Mouse (Mus musculus) intestine, embryonic 14.5 days (tissue): Measurements from ENCODE around the gene Lrrc71. TPM values are rescaled to one million over a fixed set of nuclear protein-coding genes. Genes with fewer than 3 reads are reported as not detected.
A peak's percentile ranks its signal among the peaks of the same experiment; 100 is the strongest.

Experiments used
- ATAC-seq: fragments of 200-750 bp; cut with Nextera tagmentation; replicated peaks from 2 replicates; pipeline ENCODE4 v1.8.0; 2017; ENCODE audit warnings: low read depth, moderate number of reproducible peaks, moderate TSS enrichment, moderate library complexity; ENCODE audit not compliant: low FRiP score, low TSS enrichment
- DNase-seq: peaks from one replicate; pipeline ENCODE4 v3.0.0-alpha.2; 2018; ENCODE audit warnings: low spot score
- H3K27ac ChIP-seq: fragments of 300-500 bp; sonication (generic); 2 replicates; pipeline ENCODE4 v1.5.1; 2014; ENCODE audit warnings: low read depth, mild to moderate bottlenecking, control low read depth
- H3K27me3 ChIP-seq: fragments of 300-500 bp; sonication (generic); replicated peaks from 2 replicates; pipeline ENCODE4 v1.6.1; 2014; ENCODE audit warnings: low read length, control low read depth; ENCODE audit not compliant: control insufficient read depth, insufficient read depth
- H3K36me3 ChIP-seq: fragments of 300-500 bp; sonication (generic); 2 replicates; pipeline ENCODE4 v1.6.1; 2014; ENCODE audit warnings: low read length, control low read depth; ENCODE audit not compliant: control insufficient read depth, insufficient read depth
- H3K4me1 ChIP-seq: fragments of 300-500 bp; sonication (generic); replicated peaks from 2 replicates; pipeline ENCODE4 v1.6.1; 2014; ENCODE audit warnings: low read length, control low read depth, mixed read lengths; ENCODE audit not compliant: control insufficient read depth, insufficient read depth
- H3K4me2 ChIP-seq: fragments of 300-500 bp; sonication (generic); 2 replicates; pipeline ENCODE4 v1.6.1; 2014; ENCODE audit warnings: low read length
- H3K4me3 ChIP-seq: fragments of 300-500 bp; sonication (generic); 2 replicates; pipeline ENCODE4 v1.5.1; 2014; ENCODE audit warnings: low read depth, low read length, control low read depth, mixed read lengths
- H3K9ac ChIP-seq: fragments of 300-500 bp; sonication (generic); 2 replicates; pipeline ENCODE4 v1.6.1; 2014; ENCODE audit warnings: mild to moderate bottlenecking, low read length
- H3K9me3 ChIP-seq: fragments of 300-500 bp; sonication (generic); 2 replicates; pipeline ENCODE4 v1.6.1; 2016; ENCODE audit warnings: low read length, control low read depth; ENCODE audit not compliant: control insufficient read depth
- WGBS: fragments of 180-500 bp; shearing (Covaris S2); extraction: QIAGEN DNeasy Blood & Tissue Kit; methylation state at CpG from one replicate; pipeline ENCODE4 v1.1.7; 2014; 5-methylcytosine and 5-hydroxymethylcytosine counted together
- polyA plus RNA-seq: library from polyadenylated mRNA; unstranded; fragments of >200 nt; fragmentation: Nextera tagmentation; extraction: Ambion mirVana; gene quantifications from 2 replicates; pipeline ENCODE4 v1.2.1, GENCODE M21; 2014

Lrrc71 gene
- polyA plus RNA-seq, 1 experiment from 2014 or later, result 0.73 TPM

DNA sequence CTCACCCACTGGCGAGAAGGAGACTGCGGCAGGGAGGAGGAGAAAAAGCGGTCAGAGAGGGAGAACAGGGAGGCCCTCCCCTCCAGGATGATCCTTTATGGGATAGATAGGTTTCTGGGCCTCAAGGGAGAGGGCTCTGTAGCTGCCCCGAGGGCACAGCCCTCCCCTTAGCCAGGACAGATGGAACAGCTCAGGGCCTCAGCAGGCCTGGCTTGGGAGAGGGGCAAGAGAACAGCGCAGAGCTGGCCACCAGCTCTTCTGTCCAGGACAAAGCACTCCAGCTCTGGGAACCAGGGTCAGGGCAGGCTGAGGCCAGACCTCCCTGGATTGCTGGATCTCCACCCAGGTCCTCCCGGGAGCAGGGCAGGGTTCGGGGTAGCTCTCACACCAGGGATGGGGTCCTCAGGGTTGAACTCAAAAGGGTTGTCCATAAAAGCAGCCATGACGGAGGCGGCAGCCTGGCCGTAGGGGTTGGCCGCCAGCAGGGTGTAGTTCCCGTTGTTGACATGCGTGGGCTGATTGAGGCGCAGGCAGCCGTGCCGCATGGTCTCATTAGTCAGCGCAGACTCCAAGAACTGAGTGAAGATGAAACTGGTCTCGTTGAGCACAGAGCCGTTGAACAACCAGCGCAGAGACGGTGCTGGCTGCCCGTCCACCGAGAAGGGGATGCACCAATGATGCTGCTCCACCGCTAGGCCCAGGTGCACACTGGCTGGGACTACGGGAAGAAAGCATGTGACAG, 35.0 kb upstream of the Lrrc71 start:
- no peak overlapping the region for H3K4me3 ChIP-seq
- 0 out of 2 replicates have a peak, but pooled peaks cover 2% of the 10 kb centered on the region for H3K27me3 ChIP-seq
- H3K36me3 ChIP-seq, result no peaks in the 10 kb centered on the region
- no peak for ATAC-seq
- no peaks in the 10 kb centered on the region for H3K9me3 ChIP-seq
- no peak overlapping the region for H3K9ac ChIP-seq
- no peak overlapping the region for H3K27ac ChIP-seq
- no peak overlapping the region for H3K4me2 ChIP-seq
- 79% methylated on average over 25 of the region's 25 CpGs for WGBS
- H3K4me1 ChIP-seq, result peaks cover 24% of the 10 kb centered on the region; the same call in 1 of the 2 replicates
- DNase-seq, result no peak

GRCm38 (mm10) chr3:87779086-87779485, 30.7 kb upstream of the Lrrc71 start:
- Histone ChIP-seq H3K9ac (no peak overlapping the region), H3K4me3 (no peak overlapping the region), H3K4me2 (no peak overlapping the region), H3K36me3 (no peaks in the 10 kb centered on the region), H3K9me3 (no peaks in the 10 kb centered on the region), H3K4me1 (peaks cover 12% of the 10 kb centered on the region; the same call in 1 of the 2 replicates), H3K27me3 (peaks cover 6% of the 10 kb centered on the region; the same call in 1 of the 2 replicates), H3K27ac (no peak overlapping the region)
- ATAC-seq, result no peak
- no peak for DNase-seq
- WGBS, result 44% methylated on average over 2 of the region's 2 CpGs

DNA sequence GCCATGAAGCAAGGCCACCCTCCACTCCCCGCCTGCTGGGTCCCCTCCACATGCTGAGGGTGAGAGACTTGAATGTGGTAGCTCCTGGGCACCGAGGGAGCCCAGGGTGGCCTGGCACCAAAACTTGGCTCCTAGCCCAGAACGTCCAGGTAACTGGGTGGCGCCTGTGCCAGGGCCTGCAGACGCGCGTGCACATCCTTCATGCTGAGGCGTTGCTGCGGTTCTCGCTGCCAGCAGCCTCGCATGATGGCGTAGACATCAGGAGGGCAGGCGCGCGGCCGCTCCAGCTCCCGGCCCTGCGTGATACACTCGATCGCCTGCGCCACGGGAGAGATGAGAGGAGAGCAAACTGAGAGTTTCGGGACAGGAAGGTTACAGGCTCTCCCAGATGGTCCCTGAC, 29.9 kb upstream of the Lrrc71 start:
- DNase-seq (no peak), ATAC-seq (no peak)
- peaks cover 12% of the 10 kb centered on the region; the same call in 1 of the 2 replicates for H3K4me1 ChIP-seq
- H3K4me2 ChIP-seq, result no peak overlapping the region
- no peak overlapping the region for H3K9ac ChIP-seq
- H3K27ac ChIP-seq, result no peak overlapping the region
- peaks cover 6% of the 10 kb centered on the region; the same call in 1 of the 2 replicates for H3K27me3 ChIP-seq
- H3K9me3 ChIP-seq, result no peaks in the 10 kb centered on the region
- H3K4me3 ChIP-seq, result no peak overlapping the region
- 66% methylated on average over 23 of the region's 23 CpGs for WGBS
- no peaks in the 10 kb centered on the region for H3K36me3 ChIP-seq

GRCm38 (mm10) chr3:87771088-87771487, 22.7 kb upstream of the Lrrc71 start:
- H3K36me3 ChIP-seq, result no peaks in the 10 kb centered on the region
- no peak for DNase-seq
- no peak; the same call in 1 of the 2 replicates for ATAC-seq
- H3K9ac ChIP-seq, result no peak overlapping the region
- H3K4me2 ChIP-seq, result no peak overlapping the region
- H3K27me3 ChIP-seq, result no peaks in the 10 kb centered on the region; the same call in 1 of the 2 replicates
- H3K4me3 ChIP-seq, result no peak overlapping the region
- WGBS, result 36% methylated on average over 6 of the region's 6 CpGs
- no peak overlapping the region for H3K27ac ChIP-seq
- peaks cover 15% of the 10 kb centered on the region for H3K4me1 ChIP-seq
- H3K9me3 ChIP-seq, result no peaks in the 10 kb centered on the region

DNA sequence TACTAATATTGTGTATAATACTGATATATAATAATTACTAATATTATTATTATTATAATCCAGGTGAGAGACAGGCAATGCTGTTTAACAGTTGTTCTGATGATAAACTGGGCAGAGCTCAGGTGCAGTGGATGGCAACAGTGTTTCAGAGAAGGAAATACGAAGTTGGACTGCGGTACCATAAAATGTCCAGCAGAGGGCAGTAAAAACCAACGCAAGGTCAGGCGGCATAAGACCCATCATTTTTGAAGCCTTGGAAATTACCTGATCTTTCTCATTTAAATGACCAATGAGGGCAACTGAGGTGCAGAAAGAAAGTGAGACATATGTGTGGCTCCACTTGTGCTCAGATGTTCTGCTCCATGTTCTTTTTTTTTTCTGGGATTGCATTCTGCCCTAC, 21.9 kb upstream of the Lrrc71 start:
- DNase-seq, result peak; percentile 72

DNA sequence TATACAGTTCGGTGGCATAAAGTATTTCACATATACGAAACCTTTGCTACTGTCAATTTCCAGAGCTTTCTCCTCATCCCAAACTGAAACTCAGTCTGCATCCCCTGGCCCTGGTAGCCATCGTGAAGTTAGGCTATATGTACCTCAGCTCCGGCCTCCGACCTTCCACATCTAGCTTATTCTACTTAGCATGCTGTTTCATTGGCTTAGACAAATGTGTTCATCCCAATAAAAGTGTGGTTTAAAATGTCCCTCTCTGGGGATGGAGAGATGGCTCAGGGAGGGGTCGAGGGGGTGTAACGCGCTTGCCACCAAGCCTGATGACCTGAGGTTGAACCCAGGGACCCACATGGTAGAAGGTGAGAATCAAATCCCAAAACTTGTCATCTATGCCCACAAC, 21.1 kb upstream of the Lrrc71 start:
- H3K4me2 ChIP-seq, result no peak overlapping the region

More for the DNA sequence above, 21.9 kb upstream of the Lrrc71 start:
- Histone ChIP-seq H3K9ac (no peak overlapping the region), H3K4me1 (peaks cover 21% of the 10 kb centered on the region), H3K36me3 (no peaks in the 10 kb centered on the region), H3K9me3 (no peaks in the 10 kb centered on the region), H3K27me3 (no peaks in the 10 kb centered on the region), H3K4me2 (no peak overlapping the region), H3K27ac (no peak overlapping the region), H3K4me3 (no peak overlapping the region)
- WGBS, result 0% methylated on average over 4 of the region's 4 CpGs
- no peak for ATAC-seq

DNA sequence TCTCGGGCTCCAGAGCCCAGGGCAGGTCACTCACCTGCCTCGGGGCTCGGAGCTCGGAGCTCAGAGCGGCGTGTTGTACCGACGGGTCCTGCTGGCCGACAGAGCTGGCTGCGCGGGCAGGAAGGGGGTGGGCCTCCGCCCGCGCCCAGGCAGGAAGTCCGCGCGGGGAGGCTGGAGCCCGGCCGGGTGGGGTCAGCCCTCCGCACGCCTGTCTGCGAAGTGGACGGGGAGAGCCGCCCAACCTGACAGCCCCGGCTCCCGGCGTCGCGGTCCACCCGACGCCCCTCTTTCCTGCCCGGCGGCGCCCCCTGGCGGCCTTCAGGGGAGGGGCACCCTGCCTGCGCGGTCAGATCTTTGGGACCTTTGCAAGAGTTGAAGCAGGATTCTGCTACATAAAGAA, 20.4 kb upstream of the Lrrc71 start:
- Histone ChIP-seq H3K9me3 (no peaks in the 10 kb centered on the region), H3K4me2 (peak overlapping the region; percentile 51), H3K36me3 (no peaks in the 10 kb centered on the region), H3K4me1 (peaks cover 36% of the 10 kb centered on the region), H3K27me3 (no peaks in the 10 kb centered on the region), H3K4me3 (peak overlapping the region; percentile 45), H3K27ac (peak overlapping the region; percentile 22; the same call in 1 of the 2 replicates), H3K9ac (peak overlapping the region; percentile 30)
- WGBS, result under 1% methylated on average over 35 of the region's 37 CpGs
- ATAC-seq (peak; percentile 52), DNase-seq (peak; percentile 93)

More for the DNA sequence above, 21.1 kb upstream of the Lrrc71 start:
- Histone ChIP-seq H3K9ac (no peak overlapping the region), H3K36me3 (no peaks in the 10 kb centered on the region), H3K27ac (no peak overlapping the region), H3K4me3 (no peak overlapping the region), H3K27me3 (no peaks in the 10 kb centered on the region), H3K9me3 (no peaks in the 10 kb centered on the region), H3K4me1 (peaks cover 29% of the 10 kb centered on the region)
- ATAC-seq, result no peak
- WGBS, result 75% methylated on average over 8 of the region's 8 CpGs
- DNase-seq, result no peak

DNA sequence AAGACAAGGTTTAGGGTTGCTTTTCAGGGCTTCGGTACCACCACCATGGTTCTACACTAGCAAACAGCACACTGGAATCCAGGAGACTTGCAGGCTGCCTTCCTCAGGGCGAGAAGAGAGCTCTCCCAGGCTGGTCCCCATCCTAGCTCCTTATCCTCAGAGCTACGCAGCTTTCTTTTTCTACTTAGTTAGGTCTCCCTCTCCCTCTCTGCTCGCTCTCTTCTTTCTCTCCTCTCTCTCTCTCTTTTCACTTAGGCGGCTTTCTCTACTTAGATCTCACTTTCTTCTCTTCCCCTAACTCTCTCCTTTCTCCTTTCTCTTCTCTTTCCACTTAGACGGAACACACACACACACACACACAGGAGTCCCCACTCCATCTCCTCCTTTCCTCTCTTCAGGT, 20.0 kb upstream of the Lrrc71 start:
- H3K27me3 ChIP-seq, result no peaks in the 10 kb centered on the region
- H3K4me3 ChIP-seq, result peak overlapping the region; percentile 45
- peaks cover 38% of the 10 kb centered on the region for H3K4me1 ChIP-seq
- DNase-seq, result no peak
- no peak for ATAC-seq
- H3K27ac ChIP-seq, result peak overlapping the region; percentile 22; the same call in 1 of the 2 replicates
- H3K4me2 ChIP-seq, result peak overlapping the region; percentile 51
- 31% methylated on average over 6 of the region's 6 CpGs for WGBS
- H3K36me3 ChIP-seq, result no peaks in the 10 kb centered on the region
- no peaks in the 10 kb centered on the region for H3K9me3 ChIP-seq
- peak overlapping the region; percentile 30 for H3K9ac ChIP-seq

DNA sequence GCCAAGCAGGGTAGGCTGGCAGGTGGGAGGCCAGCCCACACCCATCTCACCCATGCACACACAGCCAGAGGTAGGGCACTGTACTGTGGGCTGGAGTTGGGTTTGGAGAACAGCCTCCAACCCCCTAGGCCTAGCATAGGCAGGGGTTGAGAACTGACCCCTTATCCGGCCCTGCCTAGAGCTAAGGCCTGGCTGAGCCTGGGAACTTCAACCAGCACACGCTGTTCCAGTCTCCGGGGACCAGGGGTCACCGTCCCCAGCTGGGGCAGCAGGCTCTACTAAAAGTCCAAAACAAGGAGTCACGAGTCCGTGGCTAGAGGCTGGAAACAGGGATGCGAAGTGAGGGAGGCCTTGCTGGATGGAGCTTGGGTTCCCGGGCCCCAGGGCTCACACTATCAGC, 19.3 kb upstream of the Lrrc71 start:
- peaks cover 45% of the 10 kb centered on the region for H3K4me1 ChIP-seq
- WGBS, result 75% methylated on average over 8 of the region's 8 CpGs
- H3K4me3 ChIP-seq, result peak overlapping the region; percentile 45
- no peaks in the 10 kb centered on the region for H3K36me3 ChIP-seq
- ATAC-seq, result no peak
- DNase-seq, result no peak
- peak overlapping the region; percentile 30 for H3K9ac ChIP-seq
- peak overlapping the region; percentile 51 for H3K4me2 ChIP-seq
- peak overlapping the region; percentile 30; the same call in 1 of the 2 replicates for H3K27ac ChIP-seq
- no peaks in the 10 kb centered on the region for H3K27me3 ChIP-seq
- no peaks in the 10 kb centered on the region for H3K9me3 ChIP-seq
